Mouse (Mus musculus) erythroblast, adult 5-6 weeks (primary cell): ENCODE data around the gene Denr. TPM values are rescaled to one million over a fixed set of nuclear protein-coding genes. Genes with fewer than 3 reads are reported as not detected.
A peak's percentile ranks its signal among the peaks of the same experiment; 100 is the strongest.

Experiments
- ATAC-seq: replicated peaks from 2 replicates; pipeline ENCODE4 v1.8.0; 2016; ENCODE audit warnings: moderate number of reproducible peaks, mild to moderate bottlenecking, moderate TSS enrichment, inconsistent platforms; ENCODE audit not compliant: poor library complexity, low FRiP score, severe bottlenecking
- total RNA-seq, 2 experiments: library from RNA; stranded (forward) in 1 of 2; stranded (reverse) in 1 of 2; fragments of 150-400 nt in 1 of 2; fragments of 200-764, 138-1000 nt in 1 of 2; gene quantifications; 2 replicates each; pipeline versions ENCODE4 v1.2.3 to v1.2.4; 2015 to 2017; ENCODE audit warnings: low replicate concordance in 2 of 2

Denr gene
- 7.1 and 10.0 TPM in 2 replicates for total RNA-seq (2015; ENCODE audit: low replicate concordance)
- 11.2 and 13.9 TPM in 2 replicates for total RNA-seq (2017; ENCODE audit: low replicate concordance)

DNA sequence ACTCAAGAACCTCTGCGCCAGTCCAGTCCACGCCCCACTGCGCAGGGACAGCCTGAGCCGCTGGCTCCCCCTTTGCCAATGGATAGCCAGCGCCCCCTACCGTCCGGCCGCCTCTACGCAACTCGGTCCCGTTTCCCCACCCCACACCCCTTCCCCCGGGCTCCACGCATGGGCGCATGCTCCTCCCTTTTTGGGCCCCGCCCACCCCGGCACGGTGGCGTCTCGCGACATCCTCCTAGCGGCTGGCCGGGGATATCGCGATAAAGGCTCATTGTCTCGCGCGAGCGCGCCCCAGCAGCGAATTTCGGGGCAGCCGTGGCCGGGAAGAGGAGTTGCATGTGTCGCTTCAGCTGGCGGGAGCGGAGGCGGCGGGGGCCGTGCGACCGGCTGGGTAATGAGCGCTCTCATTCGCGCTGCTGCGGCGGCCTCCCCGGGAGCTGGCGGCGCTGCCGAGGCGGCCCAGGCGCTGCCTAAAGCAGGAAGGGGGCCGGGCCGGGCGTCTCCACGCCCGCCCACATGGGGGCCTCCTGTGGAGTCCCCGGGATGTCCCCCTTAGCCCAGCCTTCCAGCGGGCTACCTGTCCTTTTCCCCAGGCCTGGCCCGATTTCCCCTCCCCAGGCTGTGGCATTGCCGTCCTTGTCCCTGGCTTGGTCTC, at the start of gene Denr:
Gene Denr, plus strand, starts transcription at position 200 of the 655 bp plus-strand sequence.
- peak; percentile 98 for ATAC-seq

DNA sequence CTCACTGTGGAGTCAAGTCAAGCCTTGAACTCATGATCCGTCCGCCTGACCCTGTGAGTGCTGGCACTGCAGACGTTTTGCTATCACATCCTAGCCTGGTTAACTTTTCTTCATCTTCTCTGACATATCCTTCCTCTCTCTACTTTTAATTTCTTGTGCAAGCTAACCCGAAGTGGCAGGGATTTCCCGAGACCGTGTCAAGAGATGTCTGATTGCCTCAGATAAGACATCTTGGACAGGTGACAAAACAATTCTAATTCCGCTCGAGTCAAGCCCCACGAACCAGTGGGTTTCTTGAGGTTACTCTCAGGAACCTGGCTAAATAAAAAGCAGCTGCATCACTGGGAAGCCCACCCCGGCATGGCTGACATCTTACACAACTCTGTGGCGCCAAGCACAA, 48.2 kb upstream of the Denr start:
- no peak for ATAC-seq

DNA sequence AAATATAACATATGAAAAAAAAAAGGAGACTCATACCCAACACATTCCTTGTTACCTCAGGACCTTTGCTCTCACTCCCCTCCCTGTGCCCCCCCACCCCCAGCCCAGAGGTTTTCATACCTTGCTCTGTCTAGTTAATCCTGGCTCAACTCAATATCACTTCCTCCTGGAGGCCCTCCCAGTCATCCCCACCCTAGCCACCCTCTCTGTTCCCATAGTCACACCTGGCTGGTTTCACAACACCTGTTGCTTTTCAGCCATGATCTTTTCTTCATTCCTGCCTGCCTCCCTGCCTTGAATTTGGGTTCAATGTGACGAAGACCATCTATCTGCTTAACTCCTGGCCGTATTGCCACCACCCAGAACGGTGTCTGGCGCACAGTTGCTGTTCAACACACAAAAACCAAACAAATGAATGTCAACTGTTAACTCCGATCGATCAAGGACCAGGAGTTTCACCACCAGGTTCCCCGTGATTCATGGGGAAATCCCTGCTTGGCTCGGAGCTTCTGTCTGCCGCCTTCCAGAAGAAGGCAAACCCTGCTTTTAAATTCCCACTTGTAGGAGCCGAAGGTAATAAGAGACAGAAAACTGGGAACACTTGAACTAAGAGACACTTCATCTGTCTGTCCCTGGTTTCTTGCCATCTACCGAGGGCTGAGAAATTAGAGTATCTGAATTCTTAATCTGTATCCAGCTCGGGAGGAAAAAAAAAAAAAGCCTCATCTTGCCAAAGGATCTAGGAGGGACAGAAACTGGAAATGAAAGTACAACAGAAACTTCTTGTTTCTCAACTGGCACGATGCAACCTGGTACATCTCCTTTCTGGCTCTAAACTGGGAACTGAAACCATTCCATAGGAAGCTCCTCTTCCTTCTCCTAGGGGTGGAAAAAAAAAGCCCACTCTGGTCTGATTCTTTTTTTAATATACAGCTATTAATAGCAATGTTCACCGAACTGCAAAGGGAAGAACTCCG, 44.3 kb upstream of the Denr start:
- ATAC-seq, result no peak

DNA sequence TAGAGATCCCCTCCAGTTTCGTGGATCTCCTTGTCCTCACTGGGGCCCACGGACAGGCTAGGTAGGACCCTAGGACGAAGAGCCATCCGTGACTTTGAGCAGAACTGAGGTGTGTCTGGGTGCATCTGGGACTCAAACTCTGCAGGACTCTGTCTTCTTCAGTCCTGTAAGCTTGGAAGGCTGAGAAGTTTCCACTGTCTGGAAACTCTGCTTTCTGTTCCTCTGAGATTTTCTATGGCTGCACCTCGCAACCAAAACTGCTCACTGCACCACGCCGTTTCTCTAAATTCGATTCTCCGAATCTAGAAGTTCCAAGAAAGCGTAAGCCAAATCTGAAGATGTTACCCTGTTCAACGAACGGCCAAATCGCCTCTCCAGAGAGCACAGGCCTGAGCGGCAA, 43.0 kb upstream of the Denr start:
- ATAC-seq, result no peak

DNA sequence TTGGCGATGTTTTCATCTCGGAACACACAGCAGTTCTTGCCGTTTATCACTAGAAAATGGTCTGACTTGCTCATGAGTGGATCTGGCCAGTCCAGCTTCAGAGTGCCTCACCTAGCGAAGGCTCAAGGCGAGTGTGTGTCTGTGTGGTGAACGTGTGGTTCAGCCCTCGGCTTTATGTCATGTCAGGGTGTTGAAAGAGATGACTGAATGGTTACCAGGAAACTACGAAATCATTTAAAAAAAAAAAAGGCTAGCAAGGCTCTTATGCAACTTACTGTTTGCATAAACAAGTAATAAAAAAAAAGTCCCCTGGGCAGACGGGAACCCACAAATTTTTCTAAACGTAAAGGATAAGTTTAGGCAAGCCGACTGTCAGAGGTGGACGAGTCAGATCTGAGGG, 41.6 kb upstream of the Denr start, which contains the start of gene Hcar2:
Gene Hcar2, minus strand, starts transcription at position 135 of the 400 bp plus-strand sequence.
- no peak for ATAC-seq

DNA sequence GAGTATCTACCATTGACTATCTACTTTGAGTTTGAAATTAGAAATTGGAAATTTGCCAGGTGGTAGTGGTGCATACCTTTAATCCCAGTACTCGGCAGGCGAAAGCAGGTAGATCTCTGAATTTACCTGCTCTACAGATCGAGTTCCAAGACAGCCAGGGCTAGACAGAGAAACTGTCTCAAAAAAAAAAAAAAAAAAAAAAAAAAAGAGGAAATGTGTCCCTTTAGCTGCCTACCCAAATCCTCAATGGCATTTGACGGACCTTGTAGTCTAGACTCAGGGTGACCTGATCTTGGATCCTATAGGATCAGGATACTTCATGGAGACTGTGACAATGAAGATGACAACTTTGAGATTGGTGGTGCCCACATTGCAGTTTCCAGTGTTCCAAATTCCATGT, 40.5 kb upstream of the Denr start:
- no peak for ATAC-seq

DNA sequence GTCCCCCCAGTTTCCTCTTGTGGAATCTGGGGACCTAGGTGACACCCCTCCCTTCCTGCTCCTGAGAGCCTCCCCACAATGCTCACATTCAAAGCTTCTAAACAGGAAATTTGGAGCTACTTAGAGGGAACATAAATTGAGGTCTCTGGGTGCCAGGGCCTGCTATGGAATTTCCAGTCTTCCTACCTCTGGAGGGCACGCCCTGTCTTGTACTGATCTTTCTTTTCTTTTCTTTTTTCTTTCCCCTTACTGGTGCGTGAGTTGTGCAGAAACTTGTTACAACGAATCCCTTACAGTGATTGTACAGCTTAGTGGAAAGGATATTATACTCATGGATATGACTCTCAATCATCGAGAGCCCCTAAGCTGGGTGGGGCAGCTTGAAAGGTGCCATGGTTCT, 37.4 kb upstream of the Denr start:
- no peak for ATAC-seq

DNA sequence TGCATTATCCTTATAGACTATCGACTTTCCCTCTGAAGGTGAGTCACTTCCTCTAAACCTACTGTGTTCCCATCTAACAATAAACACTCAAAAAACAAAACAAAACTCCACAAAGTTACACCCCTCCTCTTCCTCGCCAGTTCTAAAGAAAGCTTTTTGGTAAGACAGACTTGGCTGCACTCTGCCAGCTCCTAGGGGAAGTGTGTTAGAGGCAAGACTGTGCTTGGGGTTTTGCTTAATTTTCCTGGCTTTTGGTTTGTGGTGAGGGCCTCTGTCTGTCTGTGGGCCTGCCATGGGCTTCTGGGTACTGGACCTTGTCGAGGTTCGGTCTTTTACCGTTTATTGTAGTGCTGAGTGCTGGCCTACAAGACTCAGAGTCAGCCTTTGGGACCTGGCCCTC, 32.8 kb upstream of the Denr start:
- no peak for ATAC-seq

DNA sequence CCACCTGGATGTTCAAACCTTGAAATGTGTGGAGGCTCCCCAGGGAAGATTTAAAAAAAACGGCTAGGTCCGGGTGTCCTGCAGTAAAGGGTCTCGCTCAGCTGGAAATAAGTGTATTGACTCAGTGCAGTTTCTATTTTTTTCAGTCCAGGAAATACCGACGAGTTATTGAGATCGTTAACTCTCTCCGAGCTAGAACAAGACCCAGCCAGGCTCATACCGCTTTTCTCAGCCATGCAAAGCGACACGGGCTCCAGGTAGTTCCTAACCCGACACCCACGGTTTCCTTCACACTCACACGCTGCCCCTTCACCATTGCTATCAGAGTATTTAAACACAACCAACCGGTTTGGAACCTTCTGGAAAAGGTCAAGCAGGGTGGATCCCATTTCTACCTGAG, 28.9 kb upstream of the Denr start:
- ATAC-seq, result no peak

DNA sequence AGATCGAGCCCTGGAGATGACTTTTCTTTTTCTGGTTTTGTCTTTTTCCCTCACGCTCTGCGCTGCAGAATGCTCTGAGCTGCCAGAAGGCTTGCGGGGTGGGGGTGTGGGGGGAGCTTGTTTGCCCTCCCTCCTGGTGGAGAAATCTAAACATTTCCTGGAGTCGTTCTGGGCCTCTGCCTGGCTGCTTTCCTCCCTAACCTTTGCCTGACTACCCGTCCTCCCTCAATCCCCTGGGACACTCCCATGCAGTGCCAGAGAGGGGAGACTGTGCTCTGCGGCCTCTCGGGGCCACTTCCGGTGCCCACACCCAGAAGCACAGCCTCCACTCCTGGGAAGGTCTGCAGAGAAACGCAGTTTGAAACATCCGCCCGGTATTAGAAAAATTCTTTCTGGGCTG, 27.0 kb upstream of the Denr start, which contains the start of gene Hcar1:
Gene Hcar1, minus strand, starts transcription at position 93 of the 400 bp plus-strand sequence.
- no peak for ATAC-seq

DNA sequence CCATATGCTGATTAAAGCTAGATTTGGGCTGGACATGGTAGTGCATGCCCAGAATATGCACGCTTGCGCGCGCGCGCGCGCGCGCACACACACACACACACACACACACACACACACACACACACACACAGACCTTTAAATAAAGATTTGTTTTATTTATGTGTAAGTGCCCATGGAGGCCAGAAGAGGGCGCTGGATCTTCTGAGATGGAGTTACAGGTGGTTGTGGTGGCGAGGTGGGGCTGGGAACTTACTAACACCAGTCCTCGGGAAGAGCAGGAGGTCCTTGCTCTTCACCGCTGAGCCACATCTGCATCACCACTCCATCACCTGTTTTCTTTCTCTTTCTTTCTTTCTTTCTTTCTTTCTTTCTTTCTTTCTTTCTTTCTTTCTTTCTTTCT, 26.2 kb upstream of the Denr start:
- ATAC-seq, result no peak

DNA sequence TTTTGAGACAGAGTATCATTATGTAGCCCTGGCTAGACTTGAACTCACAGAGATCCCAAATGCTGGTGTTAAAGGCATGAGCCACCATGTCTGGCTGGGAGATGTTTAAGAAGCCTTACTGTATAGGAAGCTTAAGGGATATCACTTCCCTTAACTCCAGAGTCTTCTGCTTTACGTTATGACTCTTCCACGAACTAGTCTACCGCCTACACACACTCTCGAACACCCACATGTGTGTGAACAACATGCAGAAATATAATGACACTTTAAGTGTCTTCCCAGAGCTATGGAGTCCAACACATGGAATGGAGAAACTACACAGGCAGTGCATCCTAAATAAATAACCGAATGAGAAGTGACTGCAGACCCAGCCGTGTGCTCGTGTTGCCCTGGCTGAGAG, 23.1 kb upstream of the Denr start:
- ATAC-seq, result no peak

DNA sequence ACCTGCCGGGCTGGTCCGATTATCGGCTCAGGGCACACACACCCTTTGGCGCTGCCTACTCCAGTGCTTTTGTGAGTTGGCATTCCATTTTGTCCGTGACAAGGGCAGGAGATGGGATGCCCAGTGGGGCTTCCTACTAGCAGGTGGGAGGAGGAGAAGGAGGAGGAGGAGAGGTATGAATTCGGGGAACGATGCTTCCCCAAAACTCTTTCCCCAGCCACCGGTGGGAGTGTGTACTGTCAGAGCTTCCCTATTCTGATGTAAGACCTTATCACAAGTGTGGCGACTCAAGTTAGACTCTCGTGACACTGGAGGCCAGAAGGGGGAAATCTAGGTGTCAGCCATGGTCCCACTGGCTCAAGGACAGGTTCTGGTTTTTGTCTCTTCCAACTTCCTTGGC, 22.6 kb upstream of the Denr start:
- no peak for ATAC-seq

DNA sequence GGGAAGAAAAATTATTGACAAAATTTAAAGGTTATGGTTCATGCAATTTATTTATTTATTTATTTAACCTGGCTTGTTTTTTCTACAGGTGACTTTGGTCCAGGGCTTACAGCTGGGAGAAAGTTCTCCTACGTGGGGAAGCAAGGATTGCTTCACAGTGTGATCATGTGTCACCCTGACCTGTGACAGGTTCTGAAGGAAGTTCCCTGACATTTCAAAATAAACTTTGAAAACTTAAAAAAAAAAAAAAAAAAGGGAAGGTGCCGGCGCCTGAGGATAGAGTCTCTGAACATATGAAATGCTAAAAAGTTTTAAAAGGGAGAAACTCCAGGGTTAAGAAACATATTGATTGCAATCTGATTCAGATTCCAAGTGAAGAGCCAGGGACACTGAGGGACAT, 20.6 kb upstream of the Denr start:
- ATAC-seq, result no peak

DNA sequence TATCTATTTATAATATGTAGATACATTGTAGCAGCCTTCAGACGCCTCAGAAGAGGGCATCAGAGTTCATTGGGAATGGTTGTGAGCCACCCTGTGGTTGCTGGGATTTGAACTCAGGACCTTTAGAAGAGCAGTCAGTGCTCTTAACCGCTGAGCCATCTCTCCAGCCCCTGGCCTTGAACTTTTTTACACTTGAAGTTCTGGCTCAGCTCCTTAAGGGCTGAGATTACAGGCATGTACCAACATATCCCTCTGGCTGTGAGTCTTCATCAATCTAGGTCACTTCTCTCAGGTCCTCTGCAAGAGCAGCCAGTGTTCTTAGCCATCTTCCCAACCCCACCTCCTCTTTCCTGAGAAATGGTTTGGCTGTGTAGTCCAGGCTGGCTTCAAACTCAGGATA, 16.7 kb upstream of the Denr start:
- no peak for ATAC-seq

DNA sequence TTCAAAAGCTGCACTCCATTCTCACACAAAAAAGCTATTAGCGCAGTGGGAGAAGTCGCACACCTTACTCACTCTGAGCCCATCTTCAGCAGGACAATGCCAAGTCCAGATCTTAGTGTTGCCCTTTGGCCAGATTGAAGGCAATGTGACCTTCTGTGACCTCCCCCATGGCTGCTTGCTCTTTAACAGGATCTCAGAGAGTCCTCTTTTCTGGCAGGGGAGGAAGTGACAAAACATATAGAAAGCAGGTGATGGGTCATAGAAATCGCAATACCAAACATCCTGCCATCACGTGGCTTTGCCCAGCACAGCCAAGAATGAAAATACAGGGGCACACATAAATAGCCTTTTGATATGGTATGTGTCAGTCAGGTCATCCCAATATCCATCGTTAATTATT, 16.0 kb upstream of the Denr start:
- no peak for ATAC-seq

DNA sequence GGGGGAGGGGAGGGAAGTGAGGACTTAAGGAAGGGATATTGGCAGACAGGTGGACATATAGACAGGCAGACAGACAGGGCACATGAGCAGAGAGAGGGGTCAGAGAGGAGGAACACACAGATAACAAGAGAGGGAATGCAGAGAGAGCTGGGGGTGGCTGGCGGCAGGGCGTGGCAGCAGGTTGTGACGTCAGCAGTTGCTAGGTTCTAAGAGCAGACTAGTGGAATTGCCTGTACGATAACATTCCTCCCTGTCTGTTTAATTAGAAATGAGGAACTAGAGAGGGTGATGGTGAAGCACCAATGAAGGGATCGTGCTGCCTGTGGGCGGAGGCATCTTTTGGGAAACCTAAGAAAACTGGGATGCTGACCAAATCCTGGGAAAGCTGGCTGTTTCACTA, 15.3 kb upstream of the Denr start:
- ATAC-seq, result 0 out of 2 replicates have a peak, but pooled peaks have one; percentile 39

DNA sequence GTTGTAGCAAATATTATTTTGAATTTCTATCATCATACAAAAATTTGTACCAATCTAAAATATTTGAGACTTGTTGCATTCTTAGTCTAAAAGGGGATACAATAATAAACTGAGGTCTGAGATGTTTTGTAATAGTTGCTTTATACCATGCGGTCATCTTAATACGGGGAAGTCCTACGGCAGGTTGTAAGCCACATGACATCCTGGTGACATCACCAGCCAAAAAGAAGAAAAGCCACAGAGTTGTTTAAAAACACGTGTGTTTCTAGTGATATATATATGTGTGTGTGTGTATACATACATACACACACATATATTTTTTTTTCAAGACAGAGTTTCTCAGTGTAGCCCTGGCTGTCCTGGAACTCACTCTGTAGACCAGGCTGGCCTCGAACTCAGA, 13.5 kb upstream of the Denr start:
- no peak for ATAC-seq

DNA sequence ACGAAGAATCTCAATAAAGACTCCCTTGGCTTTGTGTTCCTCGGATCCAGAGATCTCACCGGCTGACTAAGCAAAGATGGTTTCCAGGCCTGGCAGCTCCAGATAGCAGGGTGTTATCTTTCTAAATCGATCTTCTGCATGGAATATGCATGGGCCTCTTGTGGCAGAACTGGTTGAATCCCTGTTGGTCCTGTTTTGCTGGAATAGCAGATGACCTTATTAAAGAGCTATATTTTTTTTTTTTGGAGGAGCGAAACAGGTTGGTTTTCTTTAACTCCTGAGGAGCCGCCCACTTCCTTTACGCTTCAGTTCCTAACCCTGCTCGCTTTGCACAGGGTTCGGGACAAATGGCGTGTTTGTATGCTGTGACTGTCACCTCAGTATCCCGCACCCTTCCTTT, 10.6 kb upstream of the Denr start:
- ATAC-seq, result no peak

DNA sequence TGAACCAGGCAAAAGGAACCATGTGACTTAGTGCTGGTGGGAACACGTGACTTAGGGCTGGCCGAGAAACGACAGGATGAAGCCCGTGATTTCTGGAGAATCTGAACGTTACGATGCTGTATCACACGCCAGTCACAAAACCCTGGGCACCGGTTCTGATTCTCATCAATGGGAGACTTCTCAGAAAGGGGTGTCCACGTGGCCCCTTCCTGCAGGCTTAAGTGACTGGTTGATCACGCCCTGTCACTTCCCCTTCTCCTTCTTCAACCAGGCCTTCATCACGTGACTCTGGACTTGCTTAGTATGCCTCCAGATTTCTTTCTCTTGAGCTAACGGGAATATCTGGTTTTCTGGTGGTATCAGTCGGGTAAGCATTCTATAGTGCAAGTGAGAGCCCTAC, 9.6 kb upstream of the Denr start:
- no peak for ATAC-seq

DNA sequence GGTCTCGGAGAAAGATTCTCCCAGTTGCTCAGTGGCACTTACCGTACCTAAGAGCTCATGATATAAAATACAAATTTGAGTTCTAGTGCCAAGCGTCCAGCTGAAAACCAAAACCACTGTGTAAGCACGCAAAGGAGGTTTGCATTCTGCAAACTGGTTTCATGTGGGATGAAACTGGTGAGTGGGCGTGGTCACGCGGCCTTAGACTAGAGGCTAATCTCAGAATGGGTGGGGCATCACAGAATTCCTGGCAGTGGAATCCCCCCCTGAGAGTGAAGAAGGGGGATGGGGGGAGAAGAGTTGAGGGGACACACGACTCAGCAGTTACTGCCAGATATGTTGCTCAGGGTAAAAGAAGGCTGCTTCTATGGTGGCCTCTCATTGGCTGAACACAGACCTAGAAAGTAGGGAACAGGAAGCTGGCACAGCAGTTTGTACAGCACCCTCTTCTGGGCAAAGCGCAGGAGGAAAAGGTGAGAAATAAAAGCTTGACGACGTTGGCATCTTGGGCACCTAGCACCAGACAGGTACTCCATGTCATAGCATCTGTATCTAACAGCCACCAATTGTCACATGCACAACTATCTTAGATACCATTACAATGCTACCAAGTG, 2.8 kb upstream of the Denr start:
- no peak for ATAC-seq
